Mouse (Mus musculus) left cerebral cortex, adult 11 months (tissue): ENCODE measurements around the gene Ccdc38.
"Not testable (repeated sequence)": the region's sequence is repeated elsewhere in the genome, so short reads cannot be mapped to it uniquely, and the experiment has no call there.

ENCODE experiments used
- DNase-seq: peaks from one replicate; pipeline ENCODE4 v3.0.0; 2022; ENCODE audit warnings: low spot score

Gene Ccdc38

GRCm38 (mm10) chr10:93549821-93550220 is 9.4 kb downstream of the Ccdc38 start:
- no peak for DNase-seq

- no peak for DNase-seq
These were observed 12.2 kb downstream of the Ccdc38 start for GRCm38 (mm10) chr10:93552596-93552995.

- DNase-seq, result not testable (repeated sequence)
These were observed 17.5 kb downstream of the Ccdc38 start for GRCm38 (mm10) chr10:93557971-93558370.

GRCm38 (mm10) chr10:93559786-93560185 is 19.4 kb downstream of the Ccdc38 start:
- no peak for DNase-seq

GRCm38 (mm10) chr10:93564518-93565090 is 24.2 kb downstream of the Ccdc38 start:
- DNase-seq, result no peak

GRCm38 (mm10) chr10:93567066-93567465 is 26.6 kb downstream of the Ccdc38 start:
- DNase-seq, result no peak

- DNase-seq, result no peak
These were observed 27.6 kb downstream of the Ccdc38 start for GRCm38 (mm10) chr10:93567841-93568566.

GRCm38 (mm10) chr10:93568671-93569070 is 28.2 kb downstream of the Ccdc38 start:
- no peak for DNase-seq

- no peak for DNase-seq
These were observed 31.8 kb downstream of the Ccdc38 start for GRCm38 (mm10) chr10:93572209-93572608.

- DNase-seq, result no peak
These were observed 34.5 kb downstream of the Ccdc38 start for GRCm38 (mm10) chr10:93574966-93575365.

- no peak for DNase-seq
These were observed 35.5 kb downstream of the Ccdc38 start for GRCm38 (mm10) chr10:93575960-93576359.

- DNase-seq, result peak; percentile 62
These were observed 36.9 kb downstream of the Ccdc38 start for GRCm38 (mm10) chr10:93577271-93577886.

- no peak for DNase-seq
These were observed 48.4 kb downstream of the Ccdc38 start for GRCm38 (mm10) chr10:93588796-93589195.

- DNase-seq, result peak; percentile 89
These were observed 48.9 kb downstream of the Ccdc38 start, which contains the start of gene Snrpf for GRCm38 (mm10) chr10:93589281-93589848. Gene Snrpf (minus strand): TSS chr10:93589706.

GRCm38 (mm10) chr10:93592456-93592855 is 52.0 kb downstream of the Ccdc38 start:
- DNase-seq, result no peak

GRCm38 (mm10) chr10:93594022-93594482 is 53.6 kb downstream of the Ccdc38 start:
- DNase-seq, result peak; percentile 83

GRCm38 (mm10) chr10:93595831-93596230 is 55.4 kb downstream of the Ccdc38 start:
- DNase-seq, result no peak

GRCm38 (mm10) chr10:93596641-93597040 is 56.2 kb downstream of the Ccdc38 start:
- DNase-seq, result no peak

GRCm38 (mm10) chr10:93602309-93602708 is 61.9 kb downstream of the Ccdc38 start:
- DNase-seq, result no peak

- no peak for DNase-seq
These were observed 62.8 kb downstream of the Ccdc38 start for GRCm38 (mm10) chr10:93603256-93603655.

GRCm38 (mm10) chr10:93606326-93606725 is 65.9 kb downstream of the Ccdc38 start:
- no peak for DNase-seq

- DNase-seq, result no peak
These were observed 67.6 kb downstream of the Ccdc38 start for GRCm38 (mm10) chr10:93608051-93608450.

GRCm38 (mm10) chr10:93609236-93609635 is 68.8 kb downstream of the Ccdc38 start:
- no peak for DNase-seq
